Mouse (Mus musculus): Measurements from ENCODE around the gene Mavs.
A peak's percentile ranks its signal among the peaks of the same experiment; 100 is the strongest.
"Not testable (repeated sequence)": the region's sequence is repeated elsewhere in the genome, so short reads cannot be mapped to it uniquely, and the experiment has no call there.

Gene Mavs

GRCm38 (mm10) chr2:131211026-131211615 is 22.7 kb upstream of the Mavs start:
- no peak for DNase-seq (ENCODE audit: low read depth in 2 of 2, low spot score in 2 of 2)

DNA sequence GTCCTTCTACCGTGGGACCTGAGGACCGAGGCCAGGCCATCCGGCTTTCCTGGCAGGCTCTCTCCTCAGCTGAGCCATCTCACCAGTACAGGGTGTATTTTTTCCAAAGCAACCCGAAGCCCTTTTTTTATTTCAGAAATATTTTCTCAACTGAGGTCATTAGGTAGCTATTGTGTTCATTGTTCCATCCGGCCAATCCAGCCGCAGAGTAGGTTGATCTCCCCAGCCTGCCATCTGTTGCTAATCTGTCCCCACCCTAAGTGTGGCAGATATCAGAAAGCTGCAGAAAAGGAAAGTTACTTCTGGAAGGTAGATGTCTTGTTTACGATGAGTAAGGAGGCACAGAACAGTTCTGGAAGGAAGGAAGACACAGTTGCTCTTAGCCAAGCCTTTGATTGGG is 20.1 kb upstream of the Mavs start:
- no peak for DNase-seq (ENCODE audit: low read depth in 2 of 2, low spot score in 2 of 2)

GRCm38 (mm10) chr2:131215941-131216858 is 17.7 kb upstream of the Mavs start:
- DNase-seq (ENCODE audit: low read depth in 2 of 2, low spot score in 2 of 2): no peak

DNA sequence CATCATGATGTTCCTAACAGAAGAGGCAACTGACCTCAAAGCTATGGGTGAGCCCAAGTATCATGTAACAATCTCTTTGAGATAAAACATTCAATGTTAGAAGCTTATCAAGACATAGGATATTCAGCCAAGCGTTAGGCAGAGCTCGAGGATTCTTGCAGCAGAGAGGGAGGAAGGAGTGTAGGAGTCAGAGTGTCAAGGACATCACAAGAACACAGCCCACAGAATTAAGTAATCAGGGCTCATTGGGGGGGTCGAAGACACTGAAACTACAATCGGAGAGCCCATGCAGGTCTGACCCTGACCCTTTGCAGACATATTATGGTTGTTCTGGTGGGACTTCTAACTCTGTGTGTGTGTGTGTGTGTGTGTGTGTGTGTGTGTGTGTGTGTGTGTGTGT is 13.8 kb upstream of the Mavs start:
- DNase-seq (ENCODE audit: low read depth in 2 of 2, low spot score in 2 of 2): no peak

- DNase-seq (ENCODE audit: low read depth in 2 of 2, low spot score in 2 of 2): no peak
Measured at GRCm38 (mm10) chr2:131221853-131222515, 11.9 kb upstream of the Mavs start.

DNA sequence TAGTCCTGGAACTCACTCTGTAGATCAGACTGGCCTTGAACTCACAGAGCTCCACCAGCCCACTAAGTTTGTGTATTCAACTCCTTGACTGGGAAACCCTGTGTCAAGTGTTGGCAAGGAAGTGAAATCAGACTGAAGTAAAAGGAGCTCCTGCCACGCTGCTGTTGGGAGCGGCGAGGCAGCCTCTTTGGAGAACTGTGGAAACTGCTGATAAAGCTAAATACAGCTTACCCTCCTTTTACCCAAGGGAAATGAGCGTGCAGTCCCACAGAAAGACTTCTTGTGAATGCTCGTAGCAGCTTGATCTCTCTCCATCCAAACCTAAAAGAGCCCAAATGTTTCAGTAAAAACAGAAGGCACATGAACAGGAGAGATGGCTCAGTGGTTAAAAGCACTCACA is 11.3 kb upstream of the Mavs start:
- DNase-seq (ENCODE audit: low read depth in 2 of 2, low spot score in 2 of 2): no peak

GRCm38 (mm10) chr2:131223569-131223968 is 10.3 kb upstream of the Mavs start:
- no peak for DNase-seq (ENCODE audit: low read depth in 2 of 2, low spot score in 2 of 2)

GRCm38 (mm10) chr2:131225178-131225577 is 8.7 kb upstream of the Mavs start:
- DNase-seq (ENCODE audit: low read depth in 2 of 2, low spot score in 2 of 2): no peak

DNA sequence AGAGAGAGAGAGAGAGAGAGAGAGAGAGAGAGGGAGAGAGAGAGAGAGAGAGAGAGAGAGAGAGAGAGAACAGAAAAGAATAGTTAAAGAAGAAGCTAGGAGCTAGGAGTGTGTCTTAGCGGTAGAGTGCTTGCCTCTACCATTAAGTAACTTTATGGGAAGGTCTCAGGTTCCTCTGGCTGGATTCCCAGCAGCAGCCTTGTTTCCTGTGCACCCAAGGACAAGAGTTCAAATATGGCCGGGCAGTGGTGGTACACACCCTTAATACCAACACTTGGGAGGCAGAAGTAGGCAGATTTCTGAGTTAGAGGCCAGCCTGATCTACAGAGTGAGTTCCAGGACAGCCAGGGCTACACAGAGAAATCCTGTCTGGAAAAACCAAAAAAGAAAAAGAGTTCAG is 7.2 kb upstream of the Mavs start:
- not testable (repeated sequence) for DNase-seq (ENCODE audit: low read depth in 2 of 2, low spot score in 2 of 2)

DNA sequence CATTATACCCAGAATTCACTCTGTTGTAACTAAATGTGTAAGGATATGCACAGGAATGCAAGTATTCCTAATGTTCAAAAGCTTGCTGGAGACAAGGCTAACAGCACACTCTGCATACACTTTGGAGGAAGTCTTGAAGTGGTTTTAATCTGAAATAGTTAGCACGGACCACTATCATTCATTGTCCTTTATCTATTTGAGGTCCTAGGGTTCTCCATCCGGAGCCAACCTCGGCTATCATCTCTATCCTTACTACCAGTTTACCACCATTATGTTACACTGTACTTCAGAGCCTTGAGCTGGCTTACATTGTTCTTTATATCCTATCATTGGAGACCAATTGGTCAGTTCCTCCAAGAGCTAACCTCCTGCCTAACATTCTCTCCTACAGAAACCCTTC is 6.6 kb upstream of the Mavs start:
- DNase-seq (ENCODE audit: low read depth in 2 of 2, low spot score in 2 of 2): no peak

GRCm38 (mm10) chr2:131232558-131232957 is 1.3 kb upstream of the Mavs start:
- DNase-seq (ENCODE audit: low read depth in 2 of 2, low spot score in 2 of 2): no peak

DNA sequence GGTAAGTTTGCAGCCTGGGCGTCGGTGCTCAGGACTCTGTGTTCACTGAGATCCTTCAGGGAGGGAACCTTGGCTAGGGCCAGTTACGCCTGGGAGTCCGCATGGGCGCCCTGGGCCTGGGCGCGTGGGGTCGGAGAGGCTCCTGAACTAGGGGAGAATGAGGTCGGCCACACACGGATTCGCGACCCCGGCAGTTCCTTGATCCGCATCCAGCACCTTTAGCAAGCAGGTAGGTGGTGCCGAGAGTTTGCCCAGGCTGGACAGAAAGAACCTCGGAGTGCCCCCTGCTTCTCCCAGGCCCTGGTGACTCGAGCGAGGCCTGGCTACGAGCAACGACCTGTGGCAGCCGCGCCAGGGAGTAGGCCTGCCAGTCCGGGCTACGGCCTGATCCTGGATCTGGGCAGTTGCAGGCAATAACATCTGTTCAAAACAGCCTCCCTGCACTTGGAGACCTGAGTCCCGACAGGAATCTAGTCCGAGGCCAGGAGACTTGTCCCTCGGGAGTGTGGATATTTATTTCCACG is 326 bp downstream of the Mavs start:
- no peak for DNase-seq (ENCODE audit: low read depth in 2 of 2, low spot score in 2 of 2)

GRCm38 (mm10) chr2:131234970-131235635 is 1.2 kb downstream of the Mavs start:
- no peak for DNase-seq (ENCODE audit: low read depth in 2 of 2, low spot score in 2 of 2)

GRCm38 (mm10) chr2:131242180-131242579 is 8.3 kb downstream of the Mavs start:
- DNase-seq (ENCODE audit: low read depth in 2 of 2, low spot score in 2 of 2): no peak

DNA sequence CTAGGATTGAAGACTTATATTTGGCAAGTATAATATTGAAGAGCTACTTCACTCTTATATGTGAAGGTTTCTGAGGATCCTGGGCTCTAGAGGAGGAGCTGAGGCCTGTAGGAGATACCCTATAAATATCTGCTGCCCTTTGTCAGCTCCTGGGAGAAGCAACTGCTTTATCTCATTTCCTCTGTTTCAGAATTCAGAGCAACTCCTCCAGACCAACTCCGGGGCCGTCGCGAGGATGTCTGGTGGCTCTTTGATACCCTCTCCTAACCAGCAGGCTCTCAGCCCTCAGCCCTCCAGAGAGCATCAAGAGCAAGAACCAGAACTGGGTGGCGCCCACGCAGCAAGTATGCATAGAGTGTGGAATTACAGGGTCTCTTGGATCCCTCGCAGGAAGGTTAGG is 9.1 kb downstream of the Mavs start:
- no peak for DNase-seq (ENCODE audit: low read depth in 2 of 2, low spot score in 2 of 2)

DNA sequence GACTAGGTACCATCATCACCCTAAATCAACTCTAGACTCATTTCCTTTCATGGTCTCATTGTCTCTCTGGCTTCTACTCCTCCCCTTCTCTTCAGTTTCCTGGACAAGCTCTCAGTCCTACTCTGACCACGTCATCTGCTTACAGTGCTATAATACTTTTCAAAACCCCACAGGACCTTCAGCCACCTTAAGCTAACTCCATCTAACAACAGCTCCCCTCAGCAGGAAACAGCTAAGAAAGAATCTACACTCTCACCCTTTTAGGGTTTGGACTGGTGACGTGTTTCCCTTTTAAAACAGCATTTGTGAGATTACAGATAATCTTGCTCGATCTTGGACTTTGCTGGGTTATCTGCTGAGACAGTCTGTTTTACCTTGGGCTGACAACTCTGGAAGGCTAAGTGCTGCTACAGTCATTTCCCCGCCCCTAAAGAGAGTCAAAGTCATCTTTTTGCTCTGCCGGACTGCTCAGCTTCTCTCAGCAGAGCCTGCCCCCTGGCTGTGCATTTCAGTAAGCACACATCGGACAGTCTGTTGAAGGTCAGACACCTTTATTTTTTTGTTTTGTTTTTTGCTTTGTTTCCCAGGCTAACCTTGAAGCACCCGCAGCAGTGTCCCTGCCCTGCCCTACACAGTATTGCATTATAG is 19.9 kb downstream of the Mavs start:
- DNase-seq (ENCODE audit: low read depth in 2 of 2, low spot score in 2 of 2): peak; percentile 27 to 31

DNA sequence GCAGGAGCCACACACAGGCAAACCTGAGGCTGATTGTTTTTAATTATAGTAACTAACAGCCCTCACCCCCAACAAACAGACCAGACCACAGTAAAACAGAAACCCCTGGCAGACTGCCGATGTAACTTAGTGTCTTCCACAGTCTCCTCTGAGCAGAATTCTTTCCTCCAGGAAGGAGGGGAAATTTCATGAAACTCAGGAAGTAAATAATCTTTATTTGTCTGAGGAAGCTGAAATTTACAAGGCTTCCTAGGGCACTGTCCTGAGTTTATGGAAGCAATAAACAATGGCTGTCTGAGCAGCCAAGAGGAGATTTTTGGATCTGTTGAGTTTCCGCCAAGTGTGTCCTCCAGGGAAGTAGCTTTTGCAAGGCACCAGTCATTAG is 20.5 kb downstream of the Mavs start:
- DNase-seq (ENCODE audit: low read depth in 2 of 2, low spot score in 2 of 2): no peak

GRCm38 (mm10) chr2:131255738-131256137 is 21.9 kb downstream of the Mavs start:
- no peak for DNase-seq (ENCODE audit: low read depth in 2 of 2, low spot score in 2 of 2)

- DNase-seq (ENCODE audit: low read depth in 2 of 2, low spot score in 2 of 2): no peak
Measured at GRCm38 (mm10) chr2:131258693-131259092, 24.8 kb downstream of the Mavs start.

DNA sequence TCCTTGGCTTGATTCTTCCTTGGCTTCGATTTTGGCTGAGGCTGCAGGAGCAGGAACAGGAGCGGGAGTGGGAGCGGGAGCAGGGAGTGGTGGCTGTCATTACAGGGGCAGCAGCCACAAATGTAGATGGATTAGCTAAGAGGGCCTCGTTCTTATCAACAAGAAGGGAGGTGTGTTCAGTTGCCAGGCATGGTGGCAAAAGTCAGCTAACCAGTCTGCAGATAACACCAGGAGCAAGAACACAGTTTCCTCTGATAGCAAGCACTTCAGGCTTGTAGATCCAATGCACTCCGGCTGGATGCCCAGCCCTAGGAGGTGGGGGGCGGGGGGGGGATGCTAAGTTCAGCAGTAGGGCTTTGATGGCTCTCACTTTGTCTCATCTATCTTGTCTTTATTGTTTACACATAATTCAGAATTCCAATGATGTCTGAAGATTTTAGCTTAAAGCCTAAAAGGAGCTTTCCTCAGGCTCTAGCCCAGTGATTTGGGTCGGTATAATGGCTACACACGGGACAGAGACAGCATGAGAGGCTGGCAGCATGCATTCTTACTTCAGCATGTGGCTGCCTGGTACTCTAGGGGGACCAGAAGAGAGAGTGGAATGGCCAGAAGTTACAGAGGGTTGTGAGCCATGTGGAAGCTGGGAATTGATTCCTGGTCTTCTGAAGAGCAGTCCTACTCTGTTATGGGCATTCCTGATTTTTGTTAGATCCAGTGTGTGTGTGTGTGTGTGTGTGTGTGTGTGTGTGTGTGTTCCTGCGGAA is 26.9 kb downstream of the Mavs start:
- DNase-seq (ENCODE audit: low read depth in 2 of 2, low spot score in 2 of 2): no peak
